Mouse (Mus musculus) G1E-ER4 (cell line): ENCODE results near the gene Anpep. TPM values are rescaled to one million over a fixed set of nuclear protein-coding genes. Genes with fewer than 3 reads are reported as not detected.

Source experiments
- GATA1 ChIP-seq: IDR thresholded peaks from one replicate; pipeline ENCODE4 v1.8.0; 2012; ENCODE audit warnings: low read length, inconsistent platforms
- polyA plus RNA-seq: library from polyadenylated mRNA; stranded (reverse); fragments of >175 nt; gene quantifications from 2 replicates; pipeline ENCODE4 v1.2.3, GENCODE M21; 2012

Gene Anpep
- polyA plus RNA-seq, result not detected in 2 replicates

DNA sequence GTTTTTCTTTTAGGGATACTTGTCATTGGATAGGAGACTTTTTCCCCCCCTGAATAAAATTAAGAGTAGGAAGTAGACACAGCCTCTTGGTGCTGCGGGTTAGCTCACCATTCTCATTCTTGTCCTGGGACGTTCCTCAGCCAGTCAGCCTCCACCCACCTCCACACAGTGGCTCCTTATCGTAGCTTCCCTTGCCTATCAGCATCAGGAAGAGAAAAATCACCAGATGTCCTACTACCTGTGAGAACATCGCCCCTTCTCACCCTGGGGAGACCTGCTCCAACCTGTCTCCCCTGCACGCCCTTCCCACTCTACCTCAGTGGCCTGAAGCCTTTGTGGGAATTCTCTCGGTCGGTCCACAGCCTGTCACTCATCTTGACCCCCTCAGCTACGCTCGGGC, at the start of gene Anpep:
TSS of gene Anpep (minus strand) at position 249 of the 400 bp plus-strand sequence.
- no peak for TF ChIP-seq GATA1

DNA sequence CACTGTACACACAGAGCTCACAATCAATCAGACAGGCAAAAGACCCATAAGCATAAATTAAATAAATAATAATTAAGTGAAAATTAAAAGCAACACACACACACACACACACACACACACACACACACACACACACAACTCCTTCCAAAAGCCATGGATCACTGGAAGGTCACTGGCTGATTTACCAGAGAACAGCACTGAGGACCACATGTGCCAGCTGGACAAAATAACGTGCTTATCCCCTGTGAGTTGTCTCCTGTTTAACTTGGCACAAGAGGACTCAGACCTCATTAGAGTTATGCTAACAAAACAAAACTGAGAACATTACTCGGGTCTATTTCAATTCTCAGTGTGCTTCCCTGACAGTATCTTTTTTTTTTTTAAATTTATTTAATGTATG, 46.5 kb upstream of the Anpep start:
- TF ChIP-seq GATA1, result no peak

DNA sequence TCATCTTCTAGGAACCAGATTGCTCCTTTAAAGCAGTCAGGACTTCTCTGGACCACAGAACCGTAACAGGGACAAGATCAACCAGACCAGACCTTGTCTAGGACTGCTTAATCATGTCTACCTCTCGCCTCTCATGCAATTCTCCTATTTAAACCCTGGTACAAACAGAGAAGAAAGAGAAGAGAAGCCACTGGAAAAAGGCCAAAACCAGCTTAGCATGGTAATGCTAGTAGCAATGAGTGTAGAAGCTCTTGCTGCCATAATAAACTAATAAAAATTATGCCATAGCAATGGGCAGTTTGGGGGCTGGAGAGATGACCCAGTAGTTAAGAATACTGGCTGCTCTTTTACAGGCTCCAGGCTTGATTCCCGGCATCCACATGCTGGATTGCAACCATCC, 46.1 kb upstream of the Anpep start:
- TF ChIP-seq GATA1, result no peak

DNA sequence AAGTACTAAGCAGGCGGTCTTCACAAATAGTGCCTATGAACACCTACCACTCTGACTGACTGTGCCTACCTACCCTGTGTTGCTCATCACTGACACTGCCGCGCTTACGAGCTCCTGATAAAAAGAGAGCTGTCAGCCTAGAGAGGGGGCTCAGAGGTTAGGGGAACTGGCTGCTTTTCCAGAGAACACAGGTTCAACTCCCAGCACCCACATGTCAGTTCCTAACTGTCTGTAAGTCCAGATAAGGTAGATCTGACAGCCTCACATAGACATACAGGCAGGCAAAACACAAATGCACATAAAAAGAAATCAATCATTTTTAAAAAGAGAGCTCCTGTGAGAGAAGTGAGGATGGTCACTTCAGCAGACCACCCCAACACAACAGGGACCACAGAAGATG, 44.3 kb upstream of the Anpep start:
- no peak for TF ChIP-seq GATA1

DNA sequence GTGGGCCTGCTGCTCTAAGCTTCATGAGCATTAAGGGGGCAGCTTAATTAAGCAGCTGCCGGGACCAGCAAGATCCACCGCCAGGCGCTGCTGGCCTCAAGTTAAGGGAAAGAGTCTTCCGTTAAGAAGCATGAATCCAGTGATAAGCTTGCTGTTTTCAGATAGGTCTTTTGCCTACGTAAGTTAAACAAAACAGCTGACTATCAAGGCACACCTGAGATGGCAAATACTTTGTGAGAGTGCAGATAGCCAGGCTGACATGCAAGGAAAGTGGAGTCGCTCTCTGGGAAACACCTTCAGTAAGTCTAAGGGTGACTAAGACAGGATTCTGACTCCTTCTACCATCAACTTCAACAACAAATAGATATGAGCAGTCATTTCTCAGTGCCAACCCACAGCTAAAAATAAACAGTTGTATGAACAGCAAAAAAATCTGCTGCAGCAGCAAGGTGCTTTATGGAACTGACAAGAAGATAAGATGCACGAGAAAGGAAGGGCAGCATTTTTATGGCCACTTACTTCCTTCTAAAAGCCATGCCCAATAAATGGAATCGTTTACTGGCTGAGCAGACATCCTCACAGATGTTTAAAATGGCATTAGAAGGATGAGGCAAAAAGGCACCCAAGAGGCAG, 42.4 kb upstream of the Anpep start:
- peak; percentile 23 for TF ChIP-seq GATA1

DNA sequence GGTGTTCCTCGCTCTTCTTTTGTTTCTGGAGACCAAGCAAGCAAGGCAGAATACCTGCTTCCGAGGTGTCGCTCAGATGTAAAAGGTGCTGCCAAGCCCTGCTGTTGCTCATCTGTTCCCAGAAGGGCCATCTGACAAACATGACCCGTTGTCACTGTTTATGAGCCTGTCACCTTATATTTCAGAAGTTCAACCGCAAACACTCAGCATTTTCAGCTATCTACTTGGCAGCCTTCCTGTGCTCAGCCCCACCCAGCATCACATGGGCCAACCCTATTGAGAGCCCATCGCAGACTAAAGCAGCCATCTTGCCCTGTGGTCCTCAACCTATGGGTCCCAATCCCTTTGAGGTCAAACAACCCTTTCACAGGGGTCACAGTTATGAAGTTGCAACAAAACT, 39.9 kb upstream of the Anpep start:
- no peak for TF ChIP-seq GATA1

DNA sequence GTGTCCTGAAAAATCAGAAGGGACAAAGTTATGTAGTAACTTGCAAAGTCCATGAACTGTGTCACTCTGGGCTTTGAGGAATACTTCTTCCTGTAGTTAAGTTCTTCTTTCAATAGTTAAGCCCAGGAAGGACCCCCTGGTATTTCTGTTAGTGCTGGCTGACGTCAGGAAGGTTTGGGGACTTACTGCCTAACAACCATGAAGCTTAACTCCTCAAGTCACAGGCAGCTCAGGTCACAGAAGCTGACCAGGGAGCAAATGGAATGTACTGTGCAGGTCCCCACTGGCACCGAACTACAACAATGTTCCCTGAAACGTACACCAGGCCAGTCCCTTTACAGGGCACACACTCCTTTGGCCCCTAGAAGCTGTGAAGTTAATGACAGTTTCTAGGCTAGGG, 34.4 kb upstream of the Anpep start:
- no peak for TF ChIP-seq GATA1

DNA sequence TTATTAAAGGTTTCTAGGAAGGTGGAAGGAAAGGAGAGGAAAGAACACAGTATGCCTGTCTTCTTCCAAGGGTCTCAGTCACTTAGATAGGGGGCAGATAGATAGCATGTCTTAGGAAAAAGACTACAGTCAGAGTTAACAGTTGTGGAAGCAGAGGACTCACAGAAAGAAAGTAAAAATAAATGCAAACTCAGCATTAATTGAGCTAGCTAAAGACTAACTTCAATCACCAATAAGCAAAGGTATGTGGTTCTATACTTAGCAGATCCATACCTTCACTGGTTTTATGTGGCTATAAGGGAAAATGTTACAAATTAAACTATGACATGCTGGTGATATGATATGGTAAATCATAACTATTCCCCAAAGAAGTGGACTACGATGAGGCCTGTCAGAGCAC, 33.9 kb upstream of the Anpep start:
- TF ChIP-seq GATA1, result no peak

DNA sequence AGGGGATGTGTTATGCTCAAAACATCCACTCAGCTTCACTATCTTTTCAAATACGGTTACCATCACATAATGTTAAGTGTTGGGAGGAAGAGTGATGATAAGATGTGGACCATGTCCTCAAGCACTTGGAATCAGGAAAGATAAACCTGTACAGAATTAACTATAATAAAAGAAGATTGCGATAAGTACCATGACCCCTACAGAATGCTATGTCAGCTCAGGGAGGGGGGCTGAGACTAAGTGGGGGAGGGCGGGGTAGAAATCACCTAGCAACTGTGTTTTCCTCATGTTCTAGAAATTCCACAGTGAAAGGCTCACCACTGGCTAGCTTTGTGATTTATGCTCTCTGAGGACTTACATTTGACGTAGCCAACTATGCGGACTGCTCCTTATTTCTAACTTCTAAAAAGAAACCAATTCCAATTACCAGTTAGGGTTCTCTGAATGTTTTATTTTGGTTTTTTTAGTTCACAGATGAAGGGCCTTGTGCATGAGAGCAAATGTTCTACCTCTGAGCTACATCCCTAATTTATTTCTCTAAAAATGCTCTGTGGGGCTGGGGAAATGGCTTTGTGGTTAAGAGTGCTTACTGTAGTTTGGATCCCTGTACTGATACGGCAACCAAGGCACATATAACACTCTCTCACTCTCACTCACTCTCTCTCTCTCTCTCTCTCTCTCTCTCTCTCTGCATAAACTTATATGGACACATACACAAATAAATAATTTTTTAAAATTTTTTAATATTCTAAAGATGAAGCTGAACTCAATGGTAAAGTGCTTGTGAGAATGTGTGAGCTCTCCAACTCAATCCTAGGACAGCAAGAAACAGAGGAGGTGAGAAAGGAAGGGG, 31.9 kb upstream of the Anpep start:
- TF ChIP-seq GATA1, result no peak

DNA sequence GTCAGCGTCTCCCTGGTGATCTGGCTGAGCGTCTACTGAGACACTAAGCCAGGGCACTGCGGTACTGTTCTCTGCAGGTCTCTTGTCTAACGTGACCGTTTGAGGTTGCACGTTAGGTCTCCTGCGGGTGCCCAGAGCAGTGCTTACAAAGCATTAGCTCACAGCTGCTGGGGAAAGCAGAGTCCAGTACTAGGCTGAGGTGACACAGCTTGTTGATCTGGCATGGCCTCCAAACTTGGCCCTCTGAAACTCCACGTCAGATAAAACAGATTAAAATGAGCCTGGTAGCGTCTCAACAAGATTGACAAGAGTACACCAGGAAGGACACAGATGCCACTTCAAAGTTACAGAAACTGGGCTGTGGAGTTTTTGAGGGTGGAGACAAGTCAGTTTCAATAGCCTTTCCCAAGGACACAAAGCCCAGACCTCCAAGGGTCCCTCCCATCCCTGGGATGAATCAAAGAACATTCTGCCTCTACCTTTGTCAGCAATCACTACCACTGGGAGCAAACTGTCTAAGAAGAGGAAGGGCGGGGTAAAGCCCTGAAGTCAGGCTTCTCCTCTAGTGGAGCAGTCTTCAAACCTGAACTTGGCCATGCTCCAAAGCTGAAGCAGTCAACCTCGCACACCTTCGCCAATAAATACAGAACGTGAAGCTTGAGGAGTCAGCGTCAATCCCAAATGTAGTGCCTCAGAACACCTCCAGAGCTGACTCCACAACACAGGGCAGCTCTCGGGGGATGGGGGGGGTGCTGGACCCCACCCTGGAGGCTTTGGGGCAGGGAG, 29.8 kb upstream of the Anpep start:
- TF ChIP-seq GATA1, result no peak

DNA sequence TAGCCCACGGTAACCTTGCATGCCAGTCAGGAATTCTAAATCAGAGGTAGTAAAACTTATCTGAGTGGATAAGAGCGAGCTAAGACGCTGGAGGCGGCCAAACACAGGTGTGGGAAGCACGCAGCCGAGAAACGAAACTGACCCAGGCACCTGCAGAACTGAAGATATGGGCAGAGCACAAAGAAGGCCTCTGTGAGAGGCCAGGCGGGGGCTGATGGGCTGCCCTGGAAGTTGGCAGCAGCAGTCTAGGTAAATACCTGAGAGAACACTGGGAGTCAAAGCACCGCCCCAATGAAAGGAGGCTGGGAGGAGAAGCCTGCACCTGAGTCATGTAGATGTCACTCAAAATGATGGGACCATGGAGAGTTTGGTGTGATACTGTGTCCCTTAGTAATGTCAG, 27.7 kb upstream of the Anpep start:
- TF ChIP-seq GATA1, result no peak

DNA sequence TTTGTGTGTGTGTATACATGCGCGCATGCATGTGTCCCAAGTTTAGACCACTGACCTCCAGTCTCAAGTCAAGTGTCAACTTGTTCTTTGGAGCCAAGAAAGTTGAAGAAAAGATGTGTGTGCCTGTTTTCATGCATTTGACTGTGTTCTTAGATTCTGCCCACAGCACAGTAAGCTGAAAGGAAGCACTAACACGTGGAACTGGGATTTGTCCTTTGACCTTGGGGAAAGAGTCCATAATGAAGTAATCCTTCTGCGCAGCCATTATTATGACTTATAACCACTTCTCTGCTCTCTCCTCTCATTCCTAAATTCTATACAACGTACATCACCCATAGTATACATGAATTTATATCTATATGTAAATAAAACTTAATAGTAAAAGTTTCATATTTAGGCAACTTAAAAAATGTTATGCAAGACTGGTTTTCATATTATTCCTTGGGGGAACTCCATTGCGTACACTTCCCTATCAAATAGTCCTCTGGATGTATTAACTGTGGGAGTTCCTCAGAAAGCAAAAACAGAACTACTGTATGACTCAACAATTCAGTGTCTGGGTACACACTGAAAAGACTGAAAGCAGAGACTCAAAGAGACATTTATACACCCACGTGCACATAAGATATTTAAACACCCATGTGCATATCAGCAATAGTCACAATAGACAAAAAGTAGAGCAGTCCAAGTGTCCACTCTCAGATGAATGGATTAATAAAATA, 22.9 kb upstream of the Anpep start:
- TF ChIP-seq GATA1, result no peak

DNA sequence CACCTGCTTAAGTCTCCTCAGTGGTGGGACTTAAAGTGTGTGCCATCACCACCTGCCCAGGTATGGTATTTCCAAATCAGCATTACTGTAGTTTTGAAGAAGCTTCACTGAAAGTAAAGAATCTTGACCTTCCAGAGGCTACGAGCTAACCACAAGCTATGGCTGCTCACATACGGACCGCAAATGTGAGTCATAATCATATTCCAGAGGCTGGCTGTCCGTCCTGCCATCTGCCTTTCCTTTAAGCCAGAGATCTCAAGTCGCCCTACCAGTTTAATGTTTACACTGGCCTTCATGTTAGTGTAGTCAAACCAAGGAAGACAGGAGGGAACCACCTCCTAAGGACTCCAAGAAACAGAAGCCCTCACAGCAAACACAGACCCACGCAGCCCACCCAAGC, 21.0 kb upstream of the Anpep start:
- TF ChIP-seq GATA1, result no peak

DNA sequence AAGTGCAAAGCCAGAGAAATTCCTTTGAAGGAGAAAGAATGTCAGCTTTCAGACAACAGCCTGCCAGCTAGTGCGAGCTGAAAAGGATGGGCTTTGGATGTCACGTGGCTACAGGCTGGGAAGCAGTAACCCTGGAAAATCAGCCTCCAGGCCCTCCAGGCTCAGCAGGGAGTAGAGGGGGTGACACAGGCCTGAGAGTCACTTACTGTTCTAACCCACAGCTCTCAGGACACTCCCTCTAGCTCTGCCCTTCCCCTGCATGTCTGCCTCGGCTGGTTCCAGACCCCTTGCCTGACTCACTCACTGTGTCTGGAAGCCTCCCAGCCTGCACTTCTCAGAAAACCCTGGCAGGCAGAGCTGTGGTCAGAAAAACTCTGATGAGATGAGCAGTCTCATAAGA, 20.1 kb upstream of the Anpep start:
- TF ChIP-seq GATA1, result no peak

DNA sequence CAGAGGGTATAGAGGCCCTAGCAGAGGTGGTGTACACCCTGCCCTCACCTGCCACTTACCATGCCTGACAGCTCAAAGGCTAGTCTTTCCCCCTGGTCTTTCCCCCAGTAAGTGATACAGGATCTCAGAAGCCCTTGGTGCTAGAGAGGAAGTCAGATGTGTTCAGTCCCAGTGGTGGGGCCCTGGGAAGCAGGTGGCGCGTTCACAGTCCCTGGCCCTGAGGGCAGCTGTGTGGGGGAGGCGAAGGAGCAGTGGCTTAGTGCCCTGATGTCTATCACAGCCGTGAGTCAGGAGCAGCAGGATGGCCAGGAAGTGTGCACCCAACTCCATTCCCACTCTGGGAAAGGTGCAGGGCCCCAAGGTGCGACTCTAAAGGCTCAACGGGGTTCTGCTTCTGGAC, 19.2 kb upstream of the Anpep start:
- no peak for TF ChIP-seq GATA1
